Comparison of ENCODE assay signal across 15 mouse cellular contexts in the genomic region with DNA sequence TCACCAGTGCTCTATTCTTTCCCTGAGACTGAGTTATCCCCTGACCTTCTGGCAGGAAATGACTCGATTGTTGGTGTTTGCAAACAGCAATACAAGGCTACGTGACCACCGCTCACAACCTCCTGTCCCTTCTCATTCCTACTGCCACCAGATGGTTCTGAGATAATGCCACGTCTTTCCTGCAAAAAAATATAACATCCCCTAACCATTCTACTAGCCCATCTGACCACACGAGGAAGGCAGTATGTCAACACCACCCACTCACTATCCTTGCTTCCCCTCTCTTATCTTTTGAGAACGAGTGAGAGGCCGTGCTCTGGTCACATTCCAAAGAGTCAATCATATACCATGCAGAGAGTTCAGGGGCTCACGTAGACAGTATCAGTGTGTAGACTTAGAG.
DNase-seq lines count a peak whose midpoint lies in the region; ATAC-seq and TF ChIP-seq lines count a peak whose summit lies in the region.
"Had no signal": no experiment of that assay in that cellular context is flagged by ENCODE, and none has a peak within 500 bp of the region (broad histone marks: within the 10 kb centered on the region; RNA-seq: fewer than 3 reads in every experiment).

No protein-coding gene starts in this region.

- H3K36me3 ChIP-seq in heart, postnatal 0 days (replicated peaks; ENCODE audit: control insufficient read depth, insufficient read depth, low read length) = no peaks in the 10 kb centered on the region
- no peaks in the 10 kb centered on the region for H3K36me3 ChIP-seq in heart, adult 2 months (ENCODE audit: control insufficient read depth, insufficient read depth, low read length)
- no peaks in the 10 kb centered on the region for H3K36me3 ChIP-seq in lung, embryonic 15.5 days
- no peaks in the 10 kb centered on the region for H3K36me3 ChIP-seq in forebrain, embryonic 11.5 days (ENCODE audit: control insufficient read depth, insufficient read depth, low read length)
- H3K36me3 ChIP-seq: embryonic facial prominence, embryonic 15.5 days; hindbrain, embryonic 13.5 days; midbrain, embryonic 12.5 days had no signal

- no peak overlapping the region for H3K4me3 ChIP-seq in heart, postnatal 0 days (ENCODE audit: low read depth, low read length)
- no peak overlapping the region for H3K4me3 ChIP-seq in heart, adult 2 months
- no peak overlapping the region for H3K4me3 ChIP-seq in lung, embryonic 15.5 days
- no peak overlapping the region for H3K4me3 ChIP-seq in forebrain, embryonic 11.5 days (ENCODE audit: low read depth, low read length)
- H3K4me3 ChIP-seq: embryonic facial prominence, embryonic 15.5 days; hindbrain, embryonic 13.5 days; left cerebral cortex, adult 2 months; midbrain, embryonic 12.5 days had no signal

- no peak for DNase-seq in heart, postnatal 0 days (ENCODE audit: low spot score)
- DNase-seq in heart, adult 2 months = no peak
- no peak for DNase-seq in frontal cortex, postnatal 10 days (ENCODE audit: low spot score in 2 of 2)
- DNase-seq in forebrain, embryonic 11.5 days (ENCODE audit: low spot score) = no peak
- DNase-seq: cerebellum, adult 11 months; kidney, adult 18-20 months had no signal

- no peak for TF ChIP-seq POLR2A in heart, adult 2 months (IDR thresholded peaks at IDR 0.05; ENCODE audit: insufficient read depth, low read depth, low read length)

- no peak for TF ChIP-seq EP300 in heart, postnatal 0 days (IDR thresholded peaks at IDR 0.05; ENCODE audit: low read depth)
- no peak for TF ChIP-seq EP300 in heart, adult 2 months (IDR thresholded peaks at IDR 0.05; ENCODE audit: insufficient read depth, low read depth, low read length)

- H3K4me1 ChIP-seq in heart, postnatal 0 days (ENCODE audit: control insufficient read depth, insufficient read depth) = peaks cover 39% of the 10 kb centered on the region
- peaks cover 16% of the 10 kb centered on the region for H3K4me1 ChIP-seq in heart, adult 2 months (ENCODE audit: control insufficient read depth, insufficient read depth, low read length)
- peaks cover 38% of the 10 kb centered on the region for H3K4me1 ChIP-seq in lung, embryonic 15.5 days
- H3K4me1 ChIP-seq in forebrain, embryonic 11.5 days (replicated peaks; ENCODE audit: control insufficient read depth, insufficient read depth, low read length) = no peaks in the 10 kb centered on the region
- H3K4me1 ChIP-seq: embryonic facial prominence, embryonic 15.5 days had no signal

- peak overlapping the region; percentile 90 for H3K27ac ChIP-seq in heart, postnatal 0 days (ENCODE audit: low read depth)
- H3K27ac ChIP-seq in heart, adult 2 months = no peak overlapping the region
- peak overlapping the region; percentile 76 for H3K27ac ChIP-seq in lung, embryonic 15.5 days
- H3K27ac ChIP-seq in forebrain, embryonic 11.5 days (ENCODE audit: low read depth, low read length) = no peak overlapping the region
- H3K27ac ChIP-seq: embryonic facial prominence, embryonic 15.5 days; hindbrain, embryonic 13.5 days; left cerebral cortex, adult 2 months; midbrain, embryonic 12.5 days had no signal

- H3K4me2 ChIP-seq in heart, postnatal 0 days (ENCODE audit: low read depth, low read length) = no peak overlapping the region
- H3K4me2 ChIP-seq in lung, embryonic 15.5 days = no peak overlapping the region
- H3K4me2 ChIP-seq in forebrain, embryonic 11.5 days (ENCODE audit: low read depth, low read length, severe bottlenecking) = no peak overlapping the region
- H3K4me2 ChIP-seq: embryonic facial prominence, embryonic 15.5 days; hindbrain, embryonic 13.5 days; midbrain, embryonic 12.5 days had no signal

- H3K79me2 ChIP-seq in heart, adult 2 months (replicated peaks; ENCODE audit: control insufficient read depth, insufficient read depth, low read length) = no peaks in the 10 kb centered on the region

- ATAC-seq in heart, postnatal 0 days (ENCODE audit: insufficient read depth, low read depth) = peak; percentile 7; the same call in 1 of the 2 replicates
- peak; percentile 85 for ATAC-seq in granulocyte monocyte progenitor cell, adult 5-6 weeks (replicated peaks; ENCODE audit: poor library complexity, severe bottlenecking)
- peak; percentile 68 for ATAC-seq in lung, embryonic 15.5 days (ENCODE audit: borderline replicate concordance, extremely low read depth, low FRiP score, low TSS enrichment)
- peak; percentile 72 for ATAC-seq in megakaryocyte progenitor cell, adult 5-6 weeks (replicated peaks; ENCODE audit: poor library complexity)
- ATAC-seq in cerebellum, adult (ENCODE audit: insufficient number of reproducible peaks, low FRiP score, low TSS enrichment) = no peak
- ATAC-seq in forebrain, embryonic 11.5 days (replicated peaks; ENCODE audit: low FRiP score) = no peak
- ATAC-seq: forebrain, embryonic 16.5 days had no signal

- no peaks in the 10 kb centered on the region for H3K9me3 ChIP-seq in heart, postnatal 0 days (replicated peaks; ENCODE audit: control insufficient read depth, low read length)
- H3K9me3 ChIP-seq in lung, embryonic 15.5 days = no peaks in the 10 kb centered on the region
- no peaks in the 10 kb centered on the region for H3K9me3 ChIP-seq in forebrain, embryonic 11.5 days (ENCODE audit: control insufficient read depth, low read length)
- H3K9me3 ChIP-seq: embryonic facial prominence, embryonic 15.5 days; hindbrain, embryonic 13.5 days; midbrain, embryonic 12.5 days had no signal

- H3K9ac ChIP-seq in heart, postnatal 0 days (replicated peaks; ENCODE audit: low read depth, low read length) = no peak overlapping the region
- no peak overlapping the region for H3K9ac ChIP-seq in heart, adult 2 months (ENCODE audit: low read depth, low read length)
- no peak overlapping the region for H3K9ac ChIP-seq in lung, embryonic 15.5 days
- H3K9ac ChIP-seq in forebrain, embryonic 11.5 days (ENCODE audit: low read length) = no peak overlapping the region
- H3K9ac ChIP-seq: embryonic facial prominence, embryonic 15.5 days; hindbrain, embryonic 13.5 days; midbrain, embryonic 12.5 days had no signal

- H3K27me3 ChIP-seq in heart, postnatal 0 days (ENCODE audit: control insufficient read depth, insufficient read depth, low read length) = no peaks in the 10 kb centered on the region
- no peaks in the 10 kb centered on the region for H3K27me3 ChIP-seq in heart, adult 2 months (ENCODE audit: control insufficient read depth, insufficient read depth, low read length)
- H3K27me3 ChIP-seq in lung, embryonic 15.5 days = no peaks in the 10 kb centered on the region
- no peaks in the 10 kb centered on the region for H3K27me3 ChIP-seq in forebrain, embryonic 11.5 days (ENCODE audit: control insufficient read depth, insufficient read depth, low read length)
- H3K27me3 ChIP-seq: embryonic facial prominence, embryonic 15.5 days; hindbrain, embryonic 13.5 days; midbrain, embryonic 12.5 days had no signal

- WGBS in heart, postnatal 0 days = 18% methylated on average over 8 of the region's 8 CpGs
- 28% methylated on average over 8 of the region's 8 CpGs for WGBS in heart, adult 2 months
- 22% methylated on average over 8 of the region's 8 CpGs for whole genome bisulfite sequencing in lung, embryonic 15.5 days
- WGBS in forebrain, embryonic 11.5 days = 93% methylated on average over 8 of the region's 8 CpGs

- intact Hi-C loops in heart, adult 2 months (cut with DNase I) = no loop called here

- TF ChIP-seq CTCF in heart, postnatal 0 days (IDR thresholded peaks at IDR 0.05; ENCODE audit: low read depth) = no peak
- no peak for TF ChIP-seq CTCF in heart, adult 2 months (IDR thresholded peaks at IDR 0.05)

Comparison
In these comparisons a context has a peak if more than half of its experiments do, and no peak if none do; other contexts are left out.
1. H3K27ac ChIP-seq: peak in heart, postnatal 0 days (single experiment) and lung, embryonic 15.5 days (single experiment); none in heart, adult 2 months (single experiment) and forebrain, embryonic 11.5 days (single experiment).
2. ATAC-seq: peak in heart, postnatal 0 days (single experiment), granulocyte monocyte progenitor cell, adult 5-6 weeks (single experiment), lung, embryonic 15.5 days (single experiment) and megakaryocyte progenitor cell, adult 5-6 weeks (single experiment); none in cerebellum, adult (single experiment) and forebrain, embryonic 11.5 days (single experiment).